Mouse (Mus musculus): ENCODE results near the gene Prr5l.

Prr5l gene

GRCm38 (mm10) chr2:101881471-101882162 is 1.2 kb downstream of the Prr5l start:
- DNase-seq (ENCODE audit: low read depth, low spot score) = no peak

- peak; percentile 43 for DNase-seq (ENCODE audit: low read depth, low spot score)
Observed at GRCm38 (mm10) chr2:101871179-101871578, 11.6 kb downstream of the Prr5l start.

- no peak for DNase-seq (ENCODE audit: low read depth, low spot score)
Observed at GRCm38 (mm10) chr2:101868683-101869082, 14.1 kb downstream of the Prr5l start.

- no peak for DNase-seq (ENCODE audit: low read depth, low spot score)
Observed at GRCm38 (mm10) chr2:101862219-101863123, 20.4 kb downstream of the Prr5l start.

- DNase-seq (ENCODE audit: low read depth, low spot score) = no peak
Observed at GRCm38 (mm10) chr2:101860920-101861485, 21.8 kb downstream of the Prr5l start.

- no peak for DNase-seq (ENCODE audit: low read depth, low spot score)
Observed at GRCm38 (mm10) chr2:101856174-101856573, 26.7 kb downstream of the Prr5l start.

- no peak for DNase-seq (ENCODE audit: low read depth, low spot score)
Observed at GRCm38 (mm10) chr2:101854792-101855191, 28.0 kb downstream of the Prr5l start.

GRCm38 (mm10) chr2:101842756-101843155 is 40.1 kb downstream of the Prr5l start:
- no peak for DNase-seq (ENCODE audit: low read depth, low spot score)

GRCm38 (mm10) chr2:101834816-101835523 is 47.9 kb downstream of the Prr5l start:
- DNase-seq (ENCODE audit: low read depth, low spot score) = no peak

GRCm38 (mm10) chr2:101832361-101832760 is 50.5 kb downstream of the Prr5l start:
- no peak for DNase-seq (ENCODE audit: low read depth, low spot score)

GRCm38 (mm10) chr2:101831851-101832250 is 51.0 kb downstream of the Prr5l start:
- DNase-seq (ENCODE audit: low read depth, low spot score) = no peak

GRCm38 (mm10) chr2:101830186-101830915 is 52.5 kb downstream of the Prr5l start:
- DNase-seq (ENCODE audit: low read depth, low spot score) = no peak

GRCm38 (mm10) chr2:101829013-101829412 is 53.8 kb downstream of the Prr5l start:
- no peak for DNase-seq (ENCODE audit: low read depth, low spot score)

GRCm38 (mm10) chr2:101828057-101828643 is 54.7 kb downstream of the Prr5l start:
- DNase-seq (ENCODE audit: low read depth, low spot score) = peak; percentile 11

GRCm38 (mm10) chr2:101827626-101828025 is 55.2 kb downstream of the Prr5l start:
- DNase-seq (ENCODE audit: low read depth, low spot score) = no peak

- DNase-seq (ENCODE audit: low read depth, low spot score) = no peak
Observed at GRCm38 (mm10) chr2:101826950-101827600, 55.8 kb downstream of the Prr5l start.

GRCm38 (mm10) chr2:101826186-101826707 is 56.6 kb downstream of the Prr5l start:
- DNase-seq (ENCODE audit: low read depth, low spot score) = no peak

- no peak for DNase-seq (ENCODE audit: low read depth, low spot score)
Observed at GRCm38 (mm10) chr2:101825226-101826120, 57.4 kb downstream of the Prr5l start.

GRCm38 (mm10) chr2:101823821-101824220 is 59.0 kb downstream of the Prr5l start:
- no peak for DNase-seq (ENCODE audit: low read depth, low spot score)

Data from retina, postnatal 7 days (tissue).